Mouse (Mus musculus): ENCODE data around the gene Itpkb.

- TF ChIP-seq CTCF (IDR thresholded peaks at IDR 0.05; ENCODE audit: low read depth, low read length) (no peak), GATA1 (IDR thresholded peaks at IDR 0.05; ENCODE audit: borderline replicate concordance, low read length) (no peak)
Measured at GRCm38 (mm10) chr1:180434925-180435324, 104.6 kb downstream of the Itpkb start.

Measured in G1E (cell line).